Comparison of ENCODE assay signal across 16 mouse cellular contexts in the genomic region with DNA sequence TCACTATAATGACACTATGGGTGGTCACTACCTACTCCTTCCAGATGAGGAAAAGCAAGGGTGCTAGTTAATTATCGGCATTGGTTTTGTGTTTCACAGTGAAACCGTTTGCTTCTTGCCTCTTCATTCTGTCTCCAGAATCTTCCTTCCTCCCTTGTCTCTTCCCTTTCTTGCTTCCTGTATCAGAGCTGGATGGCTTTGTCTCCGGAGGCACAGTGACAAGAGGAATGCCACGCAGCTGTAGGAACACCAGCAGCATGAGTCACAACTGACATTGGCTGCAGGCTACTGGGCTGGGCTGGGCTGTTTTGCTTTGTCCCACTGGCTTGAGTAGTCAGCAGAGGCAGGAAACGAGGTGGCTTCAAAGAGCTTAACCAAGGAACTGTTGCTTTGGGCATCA. TPM values are rescaled to one million over a fixed set of nuclear protein-coding genes. Genes with fewer than 3 reads are reported as not detected.
A peak's percentile ranks its signal among the peaks of the same experiment; 100 is the strongest.
DNase-seq lines count a peak whose midpoint lies in the region; ATAC-seq and TF ChIP-seq lines count a peak whose summit lies in the region.
"Had no signal": no experiment of that assay in that cellular context is flagged by ENCODE, and none has a peak within 500 bp of the region (broad histone marks: within the 10 kb centered on the region; RNA-seq: fewer than 3 reads in every experiment).

No protein-coding gene starts in this region.

- 0 out of 2 replicates have a peak, but pooled peaks cover 6% of the 10 kb centered on the region for H3K4me1 ChIP-seq in heart, embryonic 12.5 days (replicated peaks)
- peaks cover 13% of the 10 kb centered on the region for H3K4me1 ChIP-seq in heart, embryonic 10.5 days
- no peaks in the 10 kb centered on the region for H3K4me1 ChIP-seq in lung, postnatal 0 days (ENCODE audit: insufficient read depth, low read depth, low read length)
- peaks cover 16% of the 10 kb centered on the region for H3K4me1 ChIP-seq in small intestine, adult 2 months (ENCODE audit: control insufficient read depth, insufficient read depth, insufficient read length, low read length)
- H3K4me1 ChIP-seq: liver, embryonic 12.5 days had no signal

- no peak for DNase-seq in heart, embryonic 10.5 days (ENCODE audit: low spot score)
- peak; percentile 22 for DNase-seq in lung, postnatal 0 days (ENCODE audit: low spot score)
- DNase-seq in lung, adult 18-20 months, result no peak
- DNase-seq in adrenal gland, postnatal 36 days, result peak; percentile 37 to 47
- DNase-seq in urinary bladder, adult 2 months (ENCODE audit: low spot score), result no peak
- DNase-seq: cerebellum, adult 18-20 months; heart, postnatal 4 days; layer of hippocampus, adult 9-11 months; lung, postnatal 4 days had no signal

- H3K4me3 ChIP-seq in heart, embryonic 12.5 days, result no peak overlapping the region
- no peak overlapping the region for H3K4me3 ChIP-seq in heart, embryonic 10.5 days
- H3K4me3 ChIP-seq in lung, postnatal 0 days (ENCODE audit: low read depth, low read length), result no peak overlapping the region
- no peak overlapping the region for H3K4me3 ChIP-seq in small intestine, adult 2 months (ENCODE audit: low read depth, low read length)
- H3K4me3 ChIP-seq: forebrain, embryonic 10.5 days; liver, embryonic 12.5 days; midbrain, embryonic 13.5 days; stomach, embryonic 15.5 days had no signal

- no peak overlapping the region for H3K9ac ChIP-seq in heart, embryonic 12.5 days
- H3K9ac ChIP-seq in lung, postnatal 0 days (replicated peaks; ENCODE audit: low read depth), result no peak overlapping the region
- H3K9ac ChIP-seq: liver, embryonic 12.5 days; midbrain, embryonic 13.5 days; stomach, embryonic 15.5 days had no signal

- H3K4me2 ChIP-seq in heart, embryonic 12.5 days, result peak overlapping the region; percentile 1; the same call in 1 of the 2 replicates
- no peak overlapping the region for H3K4me2 ChIP-seq in lung, postnatal 0 days (replicated peaks; ENCODE audit: low read depth, low read length)
- H3K4me2 ChIP-seq: liver, embryonic 12.5 days; midbrain, embryonic 13.5 days; stomach, embryonic 15.5 days had no signal

- no peak for ATAC-seq in heart, embryonic 12.5 days (ENCODE audit: insufficient number of reproducible peaks, low FRiP score)
- peak; percentile 53; the same call in 1 of the 2 replicates for ATAC-seq in lung, postnatal 0 days
- ATAC-seq: inflammation-experienced regulatory T-cells, adult 6 months; liver, embryonic 12.5 days; midbrain, embryonic 13.5 days had no signal

- H3K36me3 ChIP-seq in heart, embryonic 12.5 days, result no peaks in the 10 kb centered on the region
- no peaks in the 10 kb centered on the region for H3K36me3 ChIP-seq in heart, embryonic 10.5 days
- no peaks in the 10 kb centered on the region for H3K36me3 ChIP-seq in lung, postnatal 0 days (ENCODE audit: insufficient read depth, low read length)
- H3K36me3 ChIP-seq in small intestine, adult 2 months (ENCODE audit: control insufficient read depth, insufficient read depth, low read length), result no peaks in the 10 kb centered on the region
- H3K36me3 ChIP-seq: forebrain, embryonic 10.5 days; liver, embryonic 12.5 days; midbrain, embryonic 13.5 days; stomach, embryonic 15.5 days had no signal

- H3K27ac ChIP-seq in heart, embryonic 12.5 days (ENCODE audit: poor library complexity, severe bottlenecking), result no peak overlapping the region
- H3K27ac ChIP-seq in heart, embryonic 10.5 days, result no peak overlapping the region
- H3K27ac ChIP-seq in lung, postnatal 0 days (ENCODE audit: low read length), result no peak overlapping the region
- H3K27ac ChIP-seq in small intestine, adult 2 months (ENCODE audit: insufficient read depth, low read depth, low read length), result peak overlapping the region; percentile 14; the same call in 1 of the 2 replicates
- H3K27ac ChIP-seq: forebrain, embryonic 10.5 days; liver, embryonic 12.5 days; midbrain, embryonic 13.5 days; stomach, embryonic 15.5 days had no signal

- no peaks in the 10 kb centered on the region for H3K9me3 ChIP-seq in heart, embryonic 12.5 days (replicated peaks)
- no peaks in the 10 kb centered on the region for H3K9me3 ChIP-seq in heart, embryonic 10.5 days
- no peaks in the 10 kb centered on the region for H3K9me3 ChIP-seq in lung, postnatal 0 days (ENCODE audit: low read length)
- H3K9me3 ChIP-seq: forebrain, embryonic 10.5 days; liver, embryonic 12.5 days; midbrain, embryonic 13.5 days; stomach, embryonic 15.5 days had no signal

- no peak for TF ChIP-seq CTCF in lung, postnatal 0 days (IDR thresholded peaks at IDR 0.05)
- TF ChIP-seq CTCF in small intestine, adult 2 months (IDR thresholded peaks at IDR 0.05; ENCODE audit: extremely low read depth, insufficient read length, insufficient replicate concordance, low read depth, low read length), result no peak

- peaks cover 51% of the 10 kb centered on the region for H3K27me3 ChIP-seq in heart, embryonic 12.5 days (replicated peaks)
- H3K27me3 ChIP-seq in heart, embryonic 10.5 days (ENCODE audit: insufficient read depth, poor library complexity, severe bottlenecking), result peaks cover 42% of the 10 kb centered on the region
- H3K27me3 ChIP-seq in lung, postnatal 0 days (replicated peaks; ENCODE audit: insufficient read depth, low read length), result peaks cover 11% of the 10 kb centered on the region
- H3K27me3 ChIP-seq in small intestine, adult 2 months (ENCODE audit: control insufficient read depth, insufficient read depth, low read length), result no peaks in the 10 kb centered on the region

- TF ChIP-seq EP300 in lung, postnatal 0 days (IDR thresholded peaks at IDR 0.05), result no peak

- TF ChIP-seq POLR2A in small intestine, adult 2 months (IDR thresholded peaks at IDR 0.05; ENCODE audit: low read depth, low read length), result no peak

- WGBS in heart, embryonic 12.5 days, result 34% methylated on average over 5 of the region's 5 CpGs
- WGBS in heart, embryonic 10.5 days, result 32% methylated on average over 5 of the region's 5 CpGs
- WGBS in lung, postnatal 0 days, result 28% methylated on average over 5 of the region's 5 CpGs
- WGBS in small intestine, adult 2 months, result 17% methylated on average over 5 of the region's 5 CpGs

RNA-seq across cellular contexts. Expression of gene Hrh1, which starts 6.4 kb away (rescaled TPM):
- polyA plus RNA-seq in heart, embryonic 12.5 days (2016; fragmentation: Nextera tagmentation; extraction: Ambion mirVana), result not detected in 2 replicates
- not detected in 2 replicates for polyA plus RNA-seq in heart, embryonic 10.5 days (2016; fragmentation: Nextera tagmentation; extraction: Ambion mirVana)
- 0.05 and 0.19 TPM in 2 replicates for polyA plus RNA-seq in lung, postnatal 0 days (2015; fragmentation: Nextera tagmentation; extraction: Ambion mirVana)
- 1 to 10 TPM in 1 of 2 experiments, under 1 TPM in 1; 0.56 to 1.9 TPM for total RNA-seq in adrenal gland, postnatal 36 days (2021)
- 0.71 and 2.3 TPM in 2 replicates for polyA plus RNA-seq in small intestine, adult 2 months (2012; rRNA removed)
- polyA plus RNA-seq in urinary bladder, adult 2 months (2012; rRNA removed), result 0.88 and 0.96 TPM in 2 replicates
- polyA plus RNA-seq: liver, embryonic 12.5 days had no signal

Comparison
In these comparisons a context has a peak if more than half of its experiments do, and no peak if none do; other contexts are left out.
1. DNase-seq: peak in lung, postnatal 0 days (single experiment) and adrenal gland, postnatal 36 days (2 of 2); none in heart, embryonic 10.5 days (single experiment), lung, adult 18-20 months (0 of 2) and urinary bladder, adult 2 months (single experiment).